Mouse (Mus musculus): ENCODE measurements around the gene Ptprs. TPM values are rescaled to one million over a fixed set of nuclear protein-coding genes. Genes with fewer than 3 reads are reported as not detected.
A peak's percentile ranks its signal among the peaks of the same experiment; 100 is the strongest.

Ptprs gene
- polyA plus RNA-seq, 1 experiment from 2014 or later: 73.5 TPM

DNA sequence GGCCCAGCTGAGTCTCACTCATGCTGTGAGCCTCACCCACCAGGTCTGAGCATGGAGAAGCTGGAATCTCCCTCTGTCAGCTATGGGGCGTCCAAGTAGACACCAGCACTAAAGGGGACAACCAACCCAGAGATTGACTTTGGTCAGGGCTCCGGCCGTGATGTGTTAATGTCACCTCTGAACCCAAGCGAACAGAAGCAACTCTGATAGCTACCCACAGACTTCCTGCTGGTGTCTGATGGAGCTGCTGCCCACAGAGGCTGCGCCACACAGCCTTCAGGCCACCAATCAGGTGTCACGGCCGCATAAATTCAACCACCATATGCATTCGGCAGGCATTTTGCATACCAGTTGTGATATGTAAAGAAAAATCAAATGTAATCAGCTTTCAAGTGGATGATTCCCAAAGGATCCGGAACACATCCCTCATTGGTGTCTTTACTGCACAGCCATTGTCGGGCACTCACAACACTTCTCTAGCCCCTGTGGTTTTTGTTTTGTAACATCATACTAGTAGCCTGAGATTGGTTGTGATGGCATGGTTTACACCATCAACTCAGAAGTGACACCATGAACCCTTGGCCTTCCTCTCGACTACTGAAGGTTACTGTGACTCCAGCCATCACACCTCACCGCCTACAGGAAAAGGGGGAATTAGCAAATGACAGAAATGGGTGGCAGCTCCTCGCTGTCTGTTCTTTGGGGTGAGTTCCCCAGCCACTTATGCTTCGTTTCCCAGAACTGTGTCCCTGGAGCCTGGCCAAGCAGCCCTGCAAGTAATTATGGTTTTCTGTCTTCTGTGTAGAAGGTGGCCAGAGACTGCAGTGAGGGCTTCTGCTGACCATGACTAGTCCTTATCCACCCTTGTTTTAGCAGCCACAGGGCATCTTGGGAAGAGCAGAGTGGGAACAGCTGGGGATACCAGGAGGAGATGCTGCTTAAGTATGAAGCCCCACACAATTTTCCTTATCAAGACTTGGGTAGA lies 70.1 kb downstream of the Ptprs start:
- H3K4me3 ChIP-seq: no peak overlapping the region
- no peaks in the 10 kb centered on the region for H3K9me3 ChIP-seq
- 81% methylated on average over 14 of the region's 14 CpGs for WGBS
- peaks cover 36% of the 10 kb centered on the region for H3K4me1 ChIP-seq
- no peaks in the 10 kb centered on the region for H3K27me3 ChIP-seq (ENCODE audit: insufficient read depth, poor library complexity, severe bottlenecking)
- no peak for DNase-seq (ENCODE audit: low spot score)
- H3K36me3 ChIP-seq: peaks cover 47% of the 10 kb centered on the region
- H3K27ac ChIP-seq: peak overlapping the region; percentile 72

DNA sequence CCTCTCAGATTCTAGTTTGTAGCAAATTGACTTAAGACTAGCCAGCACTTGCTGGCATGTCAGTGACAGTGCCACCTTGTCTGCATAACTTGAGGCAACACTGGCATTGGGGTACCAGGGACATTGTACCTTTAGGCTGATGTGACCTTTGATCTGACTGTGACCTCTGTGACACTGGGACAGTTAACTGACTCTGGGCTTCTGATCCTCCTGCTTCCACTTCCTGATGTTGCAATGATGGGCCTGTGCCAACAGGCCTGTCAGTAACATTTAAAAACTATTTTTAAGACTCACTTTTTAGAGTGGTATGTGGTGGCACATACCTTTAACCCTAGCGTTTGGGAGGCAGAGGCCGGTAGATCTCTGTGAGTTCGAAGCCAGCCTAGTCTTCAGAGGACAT lies 70.9 kb downstream of the Ptprs start:
- H3K27me3 ChIP-seq (ENCODE audit: insufficient read depth, poor library complexity, severe bottlenecking): no peaks in the 10 kb centered on the region
- no peak for DNase-seq (ENCODE audit: low spot score)
- 89% methylated on average over 3 of the region's 3 CpGs for WGBS
- H3K4me1 ChIP-seq: peaks cover 35% of the 10 kb centered on the region
- H3K36me3 ChIP-seq: peaks cover 48% of the 10 kb centered on the region
- no peak overlapping the region for H3K27ac ChIP-seq
- no peaks in the 10 kb centered on the region for H3K9me3 ChIP-seq
- no peak overlapping the region for H3K4me3 ChIP-seq

DNA sequence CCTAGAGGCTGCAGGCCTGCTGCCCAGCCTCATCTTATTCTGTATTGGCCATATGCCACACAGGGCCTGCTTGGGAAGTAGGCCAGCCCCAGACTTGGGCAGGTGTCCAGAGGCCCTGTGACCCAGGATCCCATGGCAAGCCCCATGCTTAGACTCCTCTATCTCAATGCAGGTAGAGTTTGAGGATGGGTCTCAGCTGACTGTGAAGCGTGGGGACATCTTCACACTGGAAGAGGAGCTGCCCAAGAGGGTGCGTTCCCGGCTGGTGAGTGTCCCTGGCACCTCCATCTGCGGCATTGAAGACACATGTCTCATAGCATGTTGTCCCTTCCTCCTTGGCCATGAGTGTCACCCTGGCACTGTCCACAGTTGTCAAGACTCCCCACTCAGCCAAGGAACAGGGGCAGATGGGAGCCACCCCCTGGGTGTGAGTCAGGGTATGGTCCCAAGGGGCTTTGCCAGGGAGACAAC lies 75.2 kb downstream of the Ptprs start:
- H3K4me3 ChIP-seq: no peak overlapping the region
- no peaks in the 10 kb centered on the region for H3K9me3 ChIP-seq
- DNase-seq (ENCODE audit: low spot score): no peak
- 89% methylated on average over 4 of the region's 4 CpGs for WGBS
- H3K27me3 ChIP-seq (ENCODE audit: insufficient read depth, poor library complexity, severe bottlenecking): no peaks in the 10 kb centered on the region
- H3K4me1 ChIP-seq: 0 out of 2 replicates have a peak, but pooled peaks cover 4% of the 10 kb centered on the region
- H3K27ac ChIP-seq: no peak overlapping the region
- peaks cover 90% of the 10 kb centered on the region for H3K36me3 ChIP-seq

DNA sequence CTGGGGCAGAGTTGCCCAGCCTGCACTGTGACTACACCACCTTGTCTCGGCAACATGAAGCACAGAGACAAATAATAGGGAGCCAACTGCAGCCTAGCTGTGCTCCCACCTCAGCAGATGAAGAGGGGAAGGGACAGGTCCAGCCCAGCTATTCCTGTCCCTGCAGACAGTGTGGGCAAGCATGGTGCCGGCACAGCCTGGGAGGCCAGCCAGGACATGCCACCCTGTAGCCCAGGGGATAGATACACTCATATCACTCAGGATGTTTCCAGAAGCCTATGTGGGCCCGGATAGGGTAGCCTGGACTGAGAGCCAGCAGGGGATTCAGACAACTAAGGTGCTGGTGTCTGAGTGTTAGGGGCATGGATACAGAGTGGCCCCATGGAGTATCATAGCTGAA lies 76.1 kb downstream of the Ptprs start:
- no peak for DNase-seq (ENCODE audit: low spot score)
- no peaks in the 10 kb centered on the region for H3K27me3 ChIP-seq (ENCODE audit: insufficient read depth, poor library complexity, severe bottlenecking)
- peaks cover 99% of the 10 kb centered on the region for H3K36me3 ChIP-seq
- no peak overlapping the region for H3K4me3 ChIP-seq
- no peaks in the 10 kb centered on the region for H3K9me3 ChIP-seq
- 0 out of 2 replicates have a peak, but pooled peaks cover 4% of the 10 kb centered on the region for H3K4me1 ChIP-seq
- 98% methylated on average over 3 of the region's 3 CpGs for WGBS
- no peak overlapping the region for H3K27ac ChIP-seq

DNA sequence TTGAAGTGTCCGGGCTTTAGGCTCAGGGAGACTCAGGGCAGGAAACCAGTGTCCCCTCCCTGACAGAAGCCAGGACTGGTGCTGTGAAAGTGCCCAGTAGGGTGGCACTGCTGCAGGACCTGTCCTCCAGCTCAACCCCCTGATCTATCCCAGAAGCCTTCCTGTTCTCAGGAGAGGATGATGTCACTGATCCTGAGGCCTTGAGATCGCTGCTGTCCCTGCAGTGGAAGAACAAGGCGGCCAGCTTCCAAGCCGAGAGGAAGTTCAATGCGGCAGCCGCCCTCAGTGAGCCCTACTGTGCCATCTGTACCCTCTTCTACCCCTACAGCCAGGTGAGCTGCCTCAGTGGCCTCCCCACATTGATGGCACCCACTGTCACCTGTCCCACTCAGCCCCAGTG lies 80.2 kb downstream of the Ptprs start:
- WGBS: 86% methylated on average over 6 of the region's 6 CpGs
- peaks cover 100% of the 10 kb centered on the region for H3K36me3 ChIP-seq

DNA sequence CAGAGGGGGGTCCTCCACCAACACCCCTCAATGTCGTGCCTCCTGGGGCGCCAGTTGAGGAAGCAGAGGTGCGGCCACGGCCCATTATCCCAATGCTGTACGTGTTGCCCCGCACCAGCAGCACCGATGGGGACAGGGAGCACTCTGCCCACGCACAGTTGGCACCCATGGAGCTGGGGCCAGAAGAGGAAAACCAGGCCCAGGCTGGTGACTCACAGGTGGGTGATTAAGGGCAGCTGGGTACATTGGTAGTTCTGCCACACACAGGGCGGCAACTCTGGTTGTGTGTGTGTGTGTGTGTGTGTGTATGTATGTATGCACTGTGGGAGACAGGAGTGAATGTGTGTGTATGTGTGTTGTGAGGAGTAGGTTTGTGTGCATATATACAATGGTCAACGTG lies 82.4 kb downstream of the Ptprs start:
- Histone ChIP-seq H3K4me1 (peaks cover 10% of the 10 kb centered on the region; the same call in 1 of the 2 replicates), H3K4me3 (no peak overlapping the region), H3K9me3 (no peaks in the 10 kb centered on the region), H3K27me3 (ENCODE audit: insufficient read depth, poor library complexity, severe bottlenecking) (no peaks in the 10 kb centered on the region), H3K36me3 (peaks cover 100% of the 10 kb centered on the region), H3K27ac (no peak overlapping the region)
- DNase-seq (ENCODE audit: low spot score): no peak
- WGBS: 91% methylated on average over 10 of the region's 10 CpGs

More for the DNA sequence above, 80.2 kb downstream of the Ptprs start:
- DNase-seq (ENCODE audit: low spot score): no peak
- H3K9me3 ChIP-seq: no peaks in the 10 kb centered on the region
- no peak overlapping the region for H3K27ac ChIP-seq
- no peaks in the 10 kb centered on the region for H3K27me3 ChIP-seq (ENCODE audit: insufficient read depth, poor library complexity, severe bottlenecking)
- H3K4me3 ChIP-seq: no peak overlapping the region
- 0 out of 2 replicates have a peak, but pooled peaks cover 4% of the 10 kb centered on the region for H3K4me1 ChIP-seq

DNA sequence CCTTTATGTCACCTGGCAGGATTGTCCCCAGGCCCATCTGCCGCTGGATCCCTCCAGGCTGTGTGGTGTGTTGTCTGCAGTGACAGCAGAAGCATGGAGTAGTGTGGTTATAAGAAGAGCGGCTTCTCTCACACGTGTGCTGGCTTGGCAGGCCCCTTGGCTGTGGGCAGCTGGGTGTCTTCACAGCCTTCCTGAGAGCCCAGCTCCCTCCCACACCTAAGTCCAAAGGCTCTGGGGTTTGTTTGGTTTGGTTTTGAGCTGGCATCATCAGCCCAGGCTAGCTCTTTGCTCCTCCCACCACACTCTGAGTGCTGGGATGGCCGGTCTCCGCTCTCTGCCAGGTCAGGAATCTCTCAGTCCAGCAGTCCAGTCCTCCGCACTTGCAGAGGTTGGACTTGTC lies 83.0 kb downstream of the Ptprs start:
- H3K4me1 ChIP-seq: peaks cover 10% of the 10 kb centered on the region; the same call in 1 of the 2 replicates
- H3K4me3 ChIP-seq: no peak overlapping the region
- DNase-seq (ENCODE audit: low spot score): no peak
- no peaks in the 10 kb centered on the region for H3K9me3 ChIP-seq
- H3K27ac ChIP-seq: no peak overlapping the region
- H3K27me3 ChIP-seq (ENCODE audit: insufficient read depth, poor library complexity, severe bottlenecking): no peaks in the 10 kb centered on the region
- 89% methylated on average over 6 of the region's 6 CpGs for WGBS
- H3K36me3 ChIP-seq: peaks cover 100% of the 10 kb centered on the region

DNA sequence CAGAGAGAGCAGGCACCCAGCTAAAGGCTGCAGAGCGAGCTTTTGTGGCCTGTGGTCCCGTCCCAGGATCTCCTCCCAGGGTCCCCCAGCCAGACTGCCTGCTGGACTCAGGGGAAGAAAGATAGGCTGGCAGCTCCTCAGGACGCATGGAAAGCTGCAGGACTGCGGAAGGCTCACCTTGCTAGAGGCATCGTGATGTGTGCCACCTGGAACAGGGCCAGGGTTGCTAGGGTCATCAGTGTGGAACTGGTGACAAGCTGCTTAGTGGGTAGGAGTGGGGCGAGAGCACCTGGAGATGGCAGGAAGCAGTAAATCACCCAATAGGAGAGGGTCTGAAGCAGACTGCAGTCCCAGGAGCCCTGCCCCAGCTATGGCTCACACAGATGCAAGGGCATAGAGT lies 88.7 kb downstream of the Ptprs start:
- H3K27ac ChIP-seq: no peak overlapping the region
- peaks cover 6% of the 10 kb centered on the region; the same call in 1 of the 2 replicates for H3K4me1 ChIP-seq
- DNase-seq (ENCODE audit: low spot score): no peak
- peaks cover 94% of the 10 kb centered on the region for H3K36me3 ChIP-seq
- no peak overlapping the region for H3K4me3 ChIP-seq
- no peaks in the 10 kb centered on the region for H3K27me3 ChIP-seq (ENCODE audit: insufficient read depth, poor library complexity, severe bottlenecking)
- 85% methylated on average over 6 of the region's 6 CpGs for WGBS
- no peaks in the 10 kb centered on the region for H3K9me3 ChIP-seq

DNA sequence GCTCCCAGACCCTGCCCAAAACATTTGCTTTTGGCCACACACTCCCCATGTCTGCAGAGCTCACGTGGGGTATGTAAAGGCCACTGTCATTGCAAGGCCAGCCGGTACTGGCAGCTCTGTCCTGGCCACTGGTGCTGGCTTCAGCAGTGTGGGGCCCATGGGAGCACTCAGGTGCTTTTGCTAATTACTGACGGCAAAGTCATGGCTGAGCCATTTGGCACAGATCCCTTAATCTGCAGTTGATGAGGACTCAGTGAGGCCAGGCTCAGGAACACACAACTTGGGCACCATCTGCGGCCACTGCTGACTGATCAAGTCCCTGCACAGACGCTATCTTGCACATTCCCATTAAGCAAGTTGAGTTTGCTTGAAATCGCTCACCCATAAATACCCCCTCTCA lies 91.4 kb downstream of the Ptprs start:
- H3K27ac ChIP-seq: no peak overlapping the region
- 91% methylated on average over 6 of the region's 6 CpGs for WGBS
- no peak overlapping the region for H3K4me3 ChIP-seq
- no peaks in the 10 kb centered on the region for H3K27me3 ChIP-seq (ENCODE audit: insufficient read depth, poor library complexity, severe bottlenecking)
- H3K9me3 ChIP-seq: no peaks in the 10 kb centered on the region
- no peak for DNase-seq (ENCODE audit: low spot score)
- H3K36me3 ChIP-seq: peaks cover 94% of the 10 kb centered on the region
- no peaks in the 10 kb centered on the region for H3K4me1 ChIP-seq

DNA sequence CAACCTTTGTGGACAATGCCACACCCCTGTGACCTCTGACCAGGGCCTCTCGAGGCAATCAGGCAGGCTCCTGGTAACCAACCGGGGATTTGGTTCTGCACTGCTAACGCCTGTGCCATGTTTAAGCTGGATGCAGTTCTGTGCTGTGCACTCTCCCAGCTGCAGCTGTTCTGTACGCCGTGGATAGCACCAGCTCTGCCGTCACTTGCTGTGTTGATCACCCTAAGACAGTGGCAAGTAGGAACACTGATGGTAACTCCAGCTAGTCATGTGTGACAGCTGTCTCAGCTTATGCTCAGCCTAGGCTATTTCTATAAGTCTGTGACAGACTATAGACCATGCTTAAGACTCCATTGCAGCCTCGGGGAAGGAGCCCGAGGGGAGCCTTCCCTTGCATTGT lies 93.3 kb downstream of the Ptprs start:
- DNase-seq (ENCODE audit: low spot score): no peak
- Histone ChIP-seq H3K27ac (no peak overlapping the region), H3K4me3 (no peak overlapping the region), H3K27me3 (ENCODE audit: insufficient read depth, poor library complexity, severe bottlenecking) (no peaks in the 10 kb centered on the region), H3K36me3 (peaks cover 94% of the 10 kb centered on the region), H3K9me3 (no peaks in the 10 kb centered on the region), H3K4me1 (no peaks in the 10 kb centered on the region)
- WGBS: 81% methylated on average over 8 of the region's 8 CpGs

DNA sequence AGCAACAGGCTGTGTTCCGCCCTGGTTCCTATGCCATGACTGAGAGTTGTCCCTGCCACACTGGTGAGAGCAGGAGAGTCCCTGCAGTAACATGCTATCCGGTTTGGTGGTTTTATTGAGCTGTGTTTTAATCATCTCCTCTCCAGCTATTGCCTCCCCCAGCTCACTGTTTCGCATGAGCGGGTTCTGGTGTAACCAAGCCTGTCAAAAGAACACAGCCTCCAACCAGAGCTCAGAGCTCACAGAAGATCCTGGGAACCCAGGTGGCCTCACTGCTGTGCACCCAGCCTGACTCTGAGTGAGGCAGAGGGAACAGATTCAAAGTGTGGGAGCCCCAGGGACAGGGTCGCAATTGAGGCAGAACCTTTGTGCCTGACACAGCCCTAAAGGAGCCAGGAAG lies 95.1 kb downstream of the Ptprs start:
- DNase-seq (ENCODE audit: low spot score): no peak
- Histone ChIP-seq H3K36me3 (peaks cover 95% of the 10 kb centered on the region), H3K4me1 (no peaks in the 10 kb centered on the region), H3K27ac (no peak overlapping the region), H3K4me3 (no peak overlapping the region), H3K27me3 (ENCODE audit: insufficient read depth, poor library complexity, severe bottlenecking) (no peaks in the 10 kb centered on the region), H3K9me3 (no peaks in the 10 kb centered on the region)
- 94% methylated on average over 5 of the region's 5 CpGs for WGBS

DNA sequence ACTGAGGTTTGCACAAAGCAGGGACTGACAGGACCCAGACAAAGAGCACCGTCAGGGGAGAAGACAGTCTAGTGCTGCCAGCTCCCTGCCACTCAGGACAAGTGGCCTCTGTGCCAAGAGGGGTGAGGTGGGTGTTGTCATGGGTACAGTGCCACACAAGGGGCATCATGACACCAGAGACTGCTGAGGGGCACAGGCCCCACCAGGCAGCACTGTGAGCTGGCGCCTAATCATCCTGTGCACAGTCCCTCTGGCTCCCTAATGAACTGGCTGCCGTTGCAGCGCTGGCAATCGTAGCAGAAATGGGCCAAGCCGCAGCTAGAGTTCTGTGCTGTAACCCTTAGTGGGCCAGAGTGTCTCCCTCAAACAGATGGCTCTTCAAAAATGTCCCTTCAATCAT lies 96.0 kb downstream of the Ptprs start:
- DNase-seq (ENCODE audit: low spot score): no peak
- Histone ChIP-seq H3K4me1 (no peaks in the 10 kb centered on the region), H3K36me3 (peaks cover 95% of the 10 kb centered on the region), H3K27ac (no peak overlapping the region), H3K27me3 (ENCODE audit: insufficient read depth, poor library complexity, severe bottlenecking) (no peaks in the 10 kb centered on the region), H3K4me3 (no peak overlapping the region), H3K9me3 (no peaks in the 10 kb centered on the region)
- 90% methylated on average over 6 of the region's 6 CpGs for WGBS

DNA sequence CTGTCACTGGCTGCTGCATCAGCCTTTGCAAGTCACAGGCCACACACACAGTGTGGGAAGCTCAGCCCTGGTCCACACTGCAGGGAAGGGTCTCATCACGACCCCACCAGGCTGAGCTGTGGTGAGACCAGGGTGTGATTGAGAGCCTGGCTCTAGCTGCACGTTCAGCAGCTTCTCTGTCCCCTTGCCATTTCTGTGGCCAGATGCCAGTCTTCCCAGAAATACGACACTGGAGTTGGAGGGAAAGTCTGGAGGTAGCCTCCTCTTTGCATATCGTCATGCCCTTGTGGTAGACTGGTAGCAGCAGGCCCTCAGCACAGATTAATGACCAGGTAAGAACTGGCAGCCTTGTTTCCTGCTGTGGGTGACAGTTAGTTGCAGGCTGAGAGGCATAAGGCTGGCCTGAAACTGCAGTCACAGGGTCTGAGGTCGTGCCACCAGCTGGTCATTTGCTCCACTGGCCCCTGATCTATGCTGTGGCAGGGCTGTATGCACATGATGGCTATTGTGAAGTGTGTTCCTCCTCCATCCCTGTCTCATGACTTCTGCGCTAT lies 96.9 kb downstream of the Ptprs start:
- WGBS: 77% methylated on average over 6 of the region's 6 CpGs
- no peak overlapping the region for H3K4me3 ChIP-seq
- H3K4me1 ChIP-seq: no peaks in the 10 kb centered on the region
- peaks cover 93% of the 10 kb centered on the region for H3K36me3 ChIP-seq
- no peak for DNase-seq (ENCODE audit: low spot score)
- H3K9me3 ChIP-seq: no peaks in the 10 kb centered on the region
- no peaks in the 10 kb centered on the region for H3K27me3 ChIP-seq (ENCODE audit: insufficient read depth, poor library complexity, severe bottlenecking)
- no peak overlapping the region for H3K27ac ChIP-seq
